ENCODE assay signal across 9 mouse cellular contexts in the genomic region with DNA sequence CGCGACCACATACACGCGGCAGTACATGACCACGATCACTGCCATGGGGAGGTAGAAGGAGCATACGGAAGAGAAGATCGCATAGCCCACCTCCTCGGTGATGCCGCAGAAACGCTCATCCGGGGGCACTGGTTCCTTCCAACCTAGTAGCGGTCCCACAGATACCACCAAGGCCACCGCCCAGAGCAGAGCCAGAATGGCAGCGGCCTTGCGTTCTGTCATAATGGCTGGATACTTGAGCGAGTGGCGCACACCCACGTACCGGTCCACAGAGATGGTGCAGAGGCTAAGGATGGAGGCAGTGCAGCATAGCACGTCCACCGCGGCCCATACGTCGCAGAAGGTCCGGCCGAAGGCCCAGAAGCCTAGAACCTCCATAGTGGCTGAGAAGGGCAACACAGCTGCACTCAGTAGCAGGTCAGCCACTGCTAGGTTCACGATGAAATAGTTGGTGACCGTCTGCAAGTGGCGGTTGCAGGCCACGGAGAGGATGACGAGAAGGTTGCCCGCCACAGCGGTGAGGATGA. TPM values are rescaled to one million over a fixed set of nuclear protein-coding genes. Genes with fewer than 3 reads are reported as not detected.
A peak's percentile ranks its signal among the peaks of the same experiment; 100 is the strongest.
DNase-seq lines count a peak whose midpoint lies in the region; ATAC-seq and TF ChIP-seq lines count a peak whose summit lies in the region.
"Had no signal": no experiment of that assay in that cellular context is flagged by ENCODE, and none has a peak within 500 bp of the region (broad histone marks: within the 10 kb centered on the region; RNA-seq: fewer than 3 reads in every experiment).

No protein-coding gene starts in this region.

- H3K27ac ChIP-seq in kidney, adult 2 months (ENCODE audit: insufficient read depth, low read depth, low read length): no peak overlapping the region
- no peak overlapping the region for H3K27ac ChIP-seq in hindbrain, embryonic 10.5 days
- no peak overlapping the region for H3K27ac ChIP-seq in midbrain, embryonic 13.5 days

- WGBS in kidney, adult 2 months: 19% methylated on average over 33 of the region's 33 CpGs
- 3% methylated on average over 33 of the region's 33 CpGs for WGBS in hindbrain, embryonic 10.5 days
- 5% methylated on average over 33 of the region's 33 CpGs for WGBS in midbrain, embryonic 13.5 days

- peaks cover 4% of the 10 kb centered on the region; the same call in 1 of the 2 replicates for H3K4me1 ChIP-seq in kidney, adult 2 months (ENCODE audit: control insufficient read depth, insufficient read depth, low read length)
- peaks cover 24% of the 10 kb centered on the region for H3K4me1 ChIP-seq in hindbrain, embryonic 10.5 days (replicated peaks)
- peaks cover 20% of the 10 kb centered on the region for H3K4me1 ChIP-seq in midbrain, embryonic 13.5 days (replicated peaks)

- 0 out of 2 replicates have a peak, but pooled peaks cover 2% of the 10 kb centered on the region for H3K27me3 ChIP-seq in kidney, adult 2 months (replicated peaks; ENCODE audit: control insufficient read depth, insufficient read depth, low read length)
- H3K27me3 ChIP-seq in hindbrain, embryonic 10.5 days (ENCODE audit: insufficient read depth, poor library complexity, severe bottlenecking): peaks cover 89% of the 10 kb centered on the region
- peaks cover 87% of the 10 kb centered on the region for H3K27me3 ChIP-seq in midbrain, embryonic 13.5 days
- H3K27me3 ChIP-seq: Patski had no signal

- peak overlapping the region; percentile 74 for H3K4me2 ChIP-seq in midbrain, embryonic 13.5 days (replicated peaks)

- H3K9ac ChIP-seq in midbrain, embryonic 13.5 days (replicated peaks): no peak overlapping the region

- TF ChIP-seq POLR2A in kidney, adult 2 months (IDR thresholded peaks at IDR 0.05; ENCODE audit: low read depth, low read length): no peak

- H3K36me3 ChIP-seq in kidney, adult 2 months (ENCODE audit: control insufficient read depth, insufficient read depth, low read length): no peaks in the 10 kb centered on the region
- H3K36me3 ChIP-seq in hindbrain, embryonic 10.5 days: no peaks in the 10 kb centered on the region
- H3K36me3 ChIP-seq in midbrain, embryonic 13.5 days: no peaks in the 10 kb centered on the region

- peak overlapping the region; percentile 10; the same call in 1 of the 2 replicates for H3K4me3 ChIP-seq in kidney, adult 2 months (ENCODE audit: insufficient read depth, low read depth, low read length)
- H3K4me3 ChIP-seq in hindbrain, embryonic 10.5 days: peak overlapping the region; percentile 65
- peak overlapping the region; percentile 44 for H3K4me3 ChIP-seq in midbrain, embryonic 13.5 days (replicated peaks)

- peak; percentile 2 for DNase-seq in kidney, adult 2 months
- DNase-seq in kidney, adult 18-20 months: no peak
- DNase-seq in hindbrain, embryonic 10.5 days (ENCODE audit: low spot score): no peak
- DNase-seq in layer of hippocampus, adult 8-10 months (ENCODE audit: low spot score in 2 of 2): no peak
- DNase-seq in gastrocnemius, adult 8-10 months (ENCODE audit: low spot score in 2 of 2): no peak

- no peak for TF ChIP-seq CTCF in kidney, adult 2 months (conservative IDR thresholded peaks at IDR 0.05; ENCODE audit: insufficient read depth, insufficient read length, low read depth, low read length)

- peak; percentile 9; the same call in 1 of the 2 replicates for ATAC-seq in common myeloid progenitor, adult 5-6 weeks (replicated peaks; ENCODE audit: low read depth, poor library complexity, severe bottlenecking)
- ATAC-seq in midbrain, embryonic 13.5 days: peak; percentile 35
- no peak for ATAC-seq in erythroblast, adult 5-6 weeks (replicated peaks; ENCODE audit: low FRiP score, poor library complexity, severe bottlenecking)

- H3K9me3 ChIP-seq in hindbrain, embryonic 10.5 days: no peaks in the 10 kb centered on the region
- no peaks in the 10 kb centered on the region for H3K9me3 ChIP-seq in midbrain, embryonic 13.5 days

RNA-seq across cellular contexts. Expression of a gene that starts 0.7 kb away (rescaled TPM):
- 2.7 and 3.4 TPM in 2 replicates for polyA plus RNA-seq in kidney, adult 2 months (2012; rRNA removed)
- total RNA-seq in common myeloid progenitor, adult 5-6 weeks (2017): not detected in 2 replicates
- polyA plus RNA-seq in hindbrain, embryonic 10.5 days (2016; fragmentation: Nextera tagmentation; extraction: Ambion mirVana): 0.16 and 0.31 TPM in 2 replicates
- not detected in 2 replicates for polyA plus RNA-seq in midbrain, embryonic 13.5 days (2015; fragmentation: Nextera tagmentation; extraction: Ambion mirVana)
- total RNA-seq in layer of hippocampus, adult 8-10 months (2022): 10 to 100 TPM; 70.1 to 81.0 (median 76.5) TPM
- total RNA-seq in gastrocnemius, adult 8-10 months (2022): under 1 TPM; 0.29 to 0.78 (median 0.66) TPM
- total RNA-seq in erythroblast, adult 5-6 weeks (2015; ENCODE audit: low replicate concordance): not detected in 2 replicates
- total RNA-seq in erythroblast, adult 5-6 weeks (2017; ENCODE audit: low replicate concordance): not detected in 2 replicates

Comparison
In these comparisons a context has a peak if more than half of its experiments do, and no peak if none do; other contexts are left out.
1. H3K4me3 ChIP-seq: peak in every context shown above with its lines; median percentile 65 in hindbrain, embryonic 10.5 days; 44 in midbrain, embryonic 13.5 days; 10 in kidney, adult 2 months.
2. RNA of a gene that starts 0.7 kb away (total RNA-seq): 70.1 to 81.0 TPM in layer of hippocampus, adult 8-10 months; 0.29 to 0.78 TPM in gastrocnemius, adult 8-10 months, not detected in common myeloid progenitor, adult 5-6 weeks and not detected in erythroblast, adult 5-6 weeks; every median in the first group is over 10 times any median in the second.